Mouse (Mus musculus): Measurements from ENCODE around the gene Mpv17l2.

Mpv17l2 gene

GRCm38 (mm10) chr8:70760775-70761406 lies at the start of gene Mpv17l2:
Gene Mpv17l2, minus strand, starts transcription at chr8:70760946.
- DNase-seq, result peak; percentile 100

GRCm38 (mm10) chr8:70808955-70809701 lies 48.4 kb upstream of the Mpv17l2 start:
- no peak for DNase-seq

DNA sequence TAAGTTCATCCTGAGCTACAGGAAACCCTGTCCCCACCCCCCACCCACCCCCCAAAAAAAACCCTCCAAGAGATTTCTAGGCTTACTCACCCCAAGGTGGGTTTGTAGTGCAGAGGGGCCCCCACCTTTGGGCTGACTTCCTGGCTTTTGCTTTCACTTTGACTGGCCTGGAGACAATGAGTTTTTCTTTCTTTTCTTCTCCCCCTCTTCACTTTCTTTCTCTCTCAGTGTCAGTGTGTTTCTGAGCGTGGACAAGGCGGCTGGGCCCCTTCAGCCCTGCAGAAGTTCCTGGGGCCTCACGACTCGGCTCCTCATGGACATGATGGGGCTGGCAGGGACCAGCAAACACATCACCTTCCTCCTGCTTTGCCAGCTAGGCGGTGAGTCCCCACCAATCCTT lies 47.5 kb upstream of the Mpv17l2 start, which contains the start of gene Il12rb1:
Il12rb1 (plus strand) TSS at position 211 of the 400 bp plus-strand sequence.
- no peak for DNase-seq

DNA sequence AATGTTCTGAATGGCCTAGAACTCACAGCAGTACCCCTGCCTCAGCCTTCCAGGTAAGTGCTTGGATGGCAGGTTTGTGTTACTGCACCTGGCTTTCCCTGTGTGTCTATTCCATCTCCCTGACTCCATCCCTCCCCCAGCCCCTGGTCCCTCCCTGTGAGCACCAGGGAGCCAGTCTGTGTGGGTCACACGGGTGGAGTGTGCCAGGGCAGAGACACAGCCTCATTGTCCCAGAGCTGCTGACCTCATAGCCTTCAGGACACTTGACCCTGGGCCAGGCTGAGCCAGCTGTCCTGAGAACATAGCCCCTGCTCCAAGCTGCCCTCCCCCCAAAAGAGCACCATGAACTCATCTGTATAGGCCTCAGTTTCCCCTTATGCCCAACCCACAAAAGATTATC lies 46.6 kb upstream of the Mpv17l2 start:
- DNase-seq, result no peak

DNA sequence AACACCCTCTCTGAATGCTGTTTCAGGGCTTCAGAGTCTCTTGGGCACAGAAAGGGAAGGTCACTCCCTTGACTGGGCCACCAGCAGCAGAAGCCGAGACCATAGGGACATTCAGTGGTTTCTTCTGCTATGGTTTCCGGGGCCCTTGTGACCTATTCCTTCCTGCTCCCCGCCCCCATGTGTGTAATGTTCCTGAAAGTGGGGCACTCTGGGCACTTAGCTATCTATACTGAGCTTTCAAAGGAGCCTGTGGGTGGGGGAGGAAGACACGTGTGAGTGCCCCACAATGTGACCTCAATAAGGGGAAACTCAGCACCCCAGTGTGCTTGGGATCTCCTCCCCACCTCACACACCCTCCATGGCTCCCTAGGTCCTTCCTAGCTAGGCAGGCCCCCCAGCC lies 45.8 kb upstream of the Mpv17l2 start:
- no peak for DNase-seq

GRCm38 (mm10) chr8:70804481-70805206 lies 43.9 kb upstream of the Mpv17l2 start, which contains the start of gene Mast3:
Gene Mast3, minus strand, starts transcription at chr8:70805054.
- peak; percentile 88 for DNase-seq

- peak; percentile 46 for DNase-seq
These were observed 43.2 kb upstream of the Mpv17l2 start for GRCm38 (mm10) chr8:70803761-70804480.

DNA sequence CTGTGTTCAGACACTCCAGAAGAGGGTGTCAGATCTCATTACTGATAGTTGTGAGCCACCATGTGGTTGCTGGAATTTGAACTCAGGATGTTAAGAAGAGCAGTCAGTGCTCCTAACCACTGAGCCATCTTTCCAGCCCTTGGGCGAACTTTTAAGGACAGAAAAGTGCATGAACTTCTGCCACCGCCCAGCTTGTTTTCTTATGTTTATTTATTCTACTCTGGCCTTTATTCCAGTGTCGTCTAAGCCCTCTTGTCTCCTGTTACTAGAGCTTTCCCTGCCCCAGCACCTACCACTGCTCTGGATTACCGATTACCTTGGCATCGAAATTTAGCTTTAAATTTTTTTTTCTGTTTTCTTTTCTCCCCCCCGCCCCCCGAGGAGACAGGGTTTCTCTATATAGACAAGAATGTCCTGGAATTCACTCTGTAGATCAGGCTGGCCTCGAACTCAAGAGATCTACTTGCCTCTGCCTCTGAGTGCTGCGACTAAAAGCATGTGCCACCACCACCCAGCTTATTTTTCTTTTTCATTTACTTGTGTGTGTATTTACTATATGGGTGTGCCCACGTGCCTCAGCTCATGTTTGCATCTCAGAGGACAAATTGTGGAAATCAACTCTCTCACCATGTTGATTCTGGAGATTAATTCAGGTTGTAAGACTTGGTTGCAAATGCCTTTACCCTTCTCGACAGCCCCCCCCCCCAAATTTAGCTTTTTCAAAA lies 42.2 kb upstream of the Mpv17l2 start:
- DNase-seq, result no peak

DNA sequence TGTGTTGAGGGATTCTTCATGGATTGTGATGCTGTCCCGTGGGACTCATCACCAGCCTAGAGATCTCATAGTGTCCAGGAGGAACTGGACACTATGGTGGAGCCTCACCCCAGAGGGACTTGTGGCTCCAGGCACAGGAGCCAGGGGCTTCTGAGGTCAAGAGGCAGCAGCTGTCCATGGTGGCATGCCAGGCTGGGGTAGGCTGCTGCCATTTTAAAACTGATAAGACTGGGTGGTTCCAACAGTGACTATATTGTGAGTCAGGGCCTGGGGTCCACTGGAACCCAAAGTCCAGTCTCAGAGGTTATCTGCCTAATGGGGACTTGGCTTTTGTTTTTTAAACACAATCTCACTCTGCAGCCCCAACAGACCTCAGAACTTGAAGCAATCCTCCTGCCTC lies 41.1 kb upstream of the Mpv17l2 start:
- no peak for DNase-seq

DNA sequence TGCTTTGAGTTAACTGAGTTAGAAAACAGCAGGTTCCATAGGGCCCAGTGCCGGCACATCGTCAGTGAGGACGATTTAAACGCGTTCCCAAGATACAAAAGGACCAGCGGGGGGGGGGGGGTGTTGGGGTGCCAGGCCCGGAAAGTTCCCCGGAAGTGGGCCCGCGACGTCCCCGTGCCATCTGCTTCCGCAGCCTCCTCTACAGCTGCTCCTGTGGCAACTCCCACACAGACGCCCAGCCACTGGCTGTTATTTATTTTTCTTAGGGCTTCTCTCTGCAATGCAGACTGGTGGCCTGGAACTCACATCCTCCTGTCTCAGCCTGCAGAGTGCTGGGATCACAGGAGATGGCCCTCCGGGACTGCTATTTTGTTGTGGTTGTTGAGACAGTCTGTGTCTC lies 40.4 kb upstream of the Mpv17l2 start:
- no peak for DNase-seq

- DNase-seq, result no peak
These were observed 39.9 kb upstream of the Mpv17l2 start for GRCm38 (mm10) chr8:70800648-70801047.

DNA sequence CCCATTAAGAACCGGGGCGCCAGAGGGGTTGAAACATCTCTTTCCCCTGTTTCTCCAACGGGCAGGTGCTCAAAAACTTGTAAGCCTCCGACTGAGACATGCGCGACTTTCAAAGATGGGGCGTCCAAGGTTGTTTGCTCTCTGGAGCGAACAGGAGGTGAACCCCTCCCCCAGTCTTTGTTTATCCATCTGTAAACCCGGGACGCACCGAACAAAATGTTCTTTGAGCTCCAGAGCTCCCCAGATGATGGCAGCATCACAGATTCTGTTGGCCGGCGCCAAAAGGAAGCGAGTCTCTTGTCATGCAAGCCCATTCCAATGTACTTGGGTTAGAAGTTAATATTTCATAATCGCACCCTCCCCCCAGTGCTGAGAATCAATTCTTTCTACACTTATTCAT lies 37.5 kb upstream of the Mpv17l2 start:
- no peak for DNase-seq

DNA sequence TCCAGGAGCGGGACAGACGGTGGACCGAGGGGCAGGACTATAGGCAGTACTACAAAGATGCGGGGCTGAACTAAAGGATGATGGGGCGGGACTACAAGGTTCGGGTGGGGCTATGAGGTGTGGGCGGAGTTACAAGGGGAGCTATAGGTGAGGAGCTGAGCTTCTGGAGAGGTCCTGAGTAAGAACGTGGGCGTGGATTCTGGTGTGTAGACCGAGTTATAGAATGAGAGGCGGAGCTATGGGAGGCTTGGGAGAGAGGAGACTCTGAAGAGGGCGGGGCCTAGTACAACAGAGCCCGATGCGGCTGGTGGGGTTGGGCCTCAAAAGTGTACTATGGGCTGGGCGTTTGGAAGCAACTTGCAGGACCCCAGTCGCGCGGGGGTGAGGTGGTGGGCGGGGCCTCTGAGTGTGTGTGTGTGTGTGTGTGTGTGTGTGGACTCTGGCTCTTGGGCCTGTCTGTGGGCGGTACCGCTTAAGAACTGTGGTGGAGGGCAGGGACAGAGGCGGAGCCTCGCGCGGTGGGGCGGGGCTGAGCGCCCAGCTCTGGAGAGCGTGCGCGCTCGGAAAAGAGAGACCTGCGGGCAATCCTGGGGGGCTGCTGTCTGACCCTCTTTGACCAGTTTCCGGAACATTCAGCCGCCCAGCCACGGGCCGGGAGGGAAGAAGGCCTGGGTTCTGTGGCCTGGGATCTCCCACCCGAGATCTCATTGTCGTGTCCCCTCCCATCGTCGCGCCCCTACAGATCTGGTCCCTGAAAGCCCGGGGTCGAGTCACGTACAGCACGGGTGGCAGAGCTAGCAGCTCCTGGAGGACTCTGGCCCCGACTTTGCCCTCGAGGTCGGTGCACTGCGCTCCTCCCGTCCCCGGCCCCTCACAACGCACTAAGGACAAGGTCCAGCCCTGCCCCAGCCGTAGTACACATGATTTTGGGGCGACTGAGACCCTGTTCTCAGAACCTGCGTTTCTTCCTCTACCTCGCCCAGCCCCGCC lies 36.6 kb upstream of the Mpv17l2 start:
- peak; percentile 94 for DNase-seq

DNA sequence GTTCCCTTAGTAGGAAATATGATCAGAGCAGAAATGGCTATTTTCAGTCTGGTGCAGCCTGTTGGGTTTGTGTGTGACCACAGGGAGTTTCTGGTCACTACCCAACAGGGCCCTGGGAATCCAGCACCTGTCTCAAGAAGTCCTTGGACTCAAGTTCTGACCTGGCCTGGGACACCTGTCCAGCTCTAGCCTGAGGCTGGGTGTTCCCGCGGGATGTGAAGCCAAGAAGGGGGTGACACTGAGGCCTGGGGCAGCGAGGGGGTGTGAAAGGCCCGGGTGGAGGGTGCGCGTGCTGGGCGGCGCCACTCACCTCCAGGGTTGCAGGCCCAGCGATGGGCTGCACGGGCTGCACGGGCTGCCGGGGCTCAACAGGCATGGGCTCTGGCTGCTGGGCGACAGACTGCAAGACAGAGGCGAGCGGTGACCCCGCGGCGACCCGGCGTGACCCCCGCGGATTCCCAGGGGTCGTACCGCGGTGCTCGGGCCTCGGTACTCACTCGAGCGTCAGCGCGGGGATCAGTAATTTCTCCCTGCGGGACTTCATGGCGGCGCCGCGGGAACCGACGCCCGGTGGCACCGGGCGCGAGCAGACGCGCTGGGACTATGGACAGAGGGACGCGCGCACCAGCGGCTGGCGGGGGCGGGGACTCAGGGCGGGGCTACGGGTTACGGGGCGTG lies 35.8 kb upstream of the Mpv17l2 start:
- DNase-seq, result no peak

DNA sequence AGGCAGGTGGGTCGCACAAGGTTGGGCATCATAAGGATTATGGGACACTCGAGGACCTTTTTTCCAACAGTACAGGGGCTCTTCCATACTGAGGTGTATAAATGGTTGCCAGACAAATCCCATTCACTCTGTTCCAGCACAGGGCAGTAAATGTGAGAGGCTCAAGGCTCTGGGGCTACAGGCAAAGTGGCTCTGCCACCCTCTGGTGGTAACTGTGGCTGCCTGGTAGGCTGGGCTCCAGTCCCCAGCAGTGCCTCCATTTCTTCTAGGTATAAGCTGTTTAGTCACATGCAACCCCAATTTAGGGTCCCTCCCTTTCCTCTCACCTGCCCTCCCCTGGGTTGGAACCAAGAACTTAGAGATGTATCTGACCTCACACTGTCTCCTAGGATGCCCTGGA lies 34.6 kb upstream of the Mpv17l2 start:
- no peak for DNase-seq

GRCm38 (mm10) chr8:70794215-70794614 lies 33.5 kb upstream of the Mpv17l2 start:
- DNase-seq, result no peak

DNA sequence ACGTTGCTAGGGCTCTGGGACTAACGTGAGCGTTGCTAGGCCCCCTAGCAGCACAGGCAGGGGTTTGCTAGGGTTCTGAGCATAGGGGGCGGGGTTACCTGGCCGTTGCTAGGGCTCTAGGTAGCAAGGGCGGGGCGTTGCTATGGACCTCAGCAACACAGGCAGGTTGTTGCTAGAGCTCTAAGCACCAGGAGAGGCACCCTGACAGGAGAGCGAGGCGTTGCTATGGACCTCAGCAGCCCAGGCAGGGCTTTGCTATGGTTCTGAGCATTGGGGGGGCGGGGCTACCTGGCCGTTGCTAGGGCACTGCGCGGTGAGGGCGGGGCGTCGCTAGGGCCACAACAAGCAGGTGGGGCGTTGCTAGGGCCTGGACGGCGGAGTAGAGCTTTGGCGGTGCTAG lies 32.0 kb upstream of the Mpv17l2 start:
- no peak for DNase-seq

GRCm38 (mm10) chr8:70791975-70792691 lies 31.4 kb upstream of the Mpv17l2 start:
- DNase-seq, result peak; percentile 98

- no peak for DNase-seq
These were observed 30.6 kb upstream of the Mpv17l2 start for GRCm38 (mm10) chr8:70791294-70791701.

GRCm38 (mm10) chr8:70790846-70791245 lies 30.1 kb upstream of the Mpv17l2 start:
- no peak for DNase-seq

Measured in retina, postnatal 1 day (tissue).